Mouse (Mus musculus) adrenal gland, postnatal 4 days (tissue): Measurements from ENCODE around the gene Sag. TPM values are rescaled to one million over a fixed set of nuclear protein-coding genes. Genes with fewer than 3 reads are reported as not detected.

Source experiments
- DNase-seq, 2 experiments: peaks; one replicate each; pipeline ENCODE4 v3.0.0; 2021 to 2022; ENCODE audit warnings: low spot score in 2 of 2, mixed read lengths in 2 of 2
- total RNA-seq, 2 experiments: library from RNA; stranded (reverse); gene quantifications; 2 replicates each; pipeline ENCODE4 v1.2.3; 2021

The Sag gene
- total RNA-seq, 2 experiments from 2014 or later: 1.7 to 2.0 TPM

DNA sequence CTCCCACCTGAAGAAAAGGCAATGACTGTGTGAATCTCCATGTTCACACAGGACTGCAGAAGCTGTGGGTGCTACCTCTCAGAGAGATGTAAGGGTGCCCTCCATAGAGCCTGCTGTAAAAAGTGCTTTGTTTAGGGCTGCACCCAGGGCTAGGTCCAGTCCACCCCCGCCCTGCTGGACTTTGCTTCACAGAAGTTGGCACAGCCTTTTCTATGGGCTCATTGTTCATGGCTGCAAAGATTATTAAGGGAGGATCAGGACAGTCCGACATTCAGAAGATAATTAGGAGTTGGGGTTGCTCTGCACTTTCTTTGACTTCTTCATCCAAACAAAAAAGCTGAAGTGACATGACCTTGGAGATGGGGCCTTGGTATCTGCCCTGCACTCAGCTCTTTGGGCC is 89.0 kb downstream of the Sag start:
- no peak for DNase-seq

DNA sequence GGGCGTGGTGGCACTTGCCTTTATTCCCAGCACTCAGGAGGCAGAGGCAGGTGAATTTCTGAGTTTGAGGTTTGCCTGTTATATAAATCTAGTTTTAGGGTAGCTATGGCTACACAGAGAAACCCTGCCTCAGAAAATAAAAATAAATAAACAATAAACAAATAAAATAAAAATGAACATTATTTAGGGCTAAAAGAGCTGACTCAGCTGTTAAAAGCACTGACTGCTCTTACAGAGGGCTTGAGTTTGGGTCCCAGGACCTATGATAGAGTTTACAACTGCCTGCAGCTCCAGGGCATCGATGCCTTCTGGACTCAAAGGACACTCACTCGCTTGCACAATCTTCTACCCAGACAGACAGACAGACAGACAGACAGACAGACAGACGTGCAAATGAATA is 89.9 kb downstream of the Sag start:
- no peak for DNase-seq

Other genes with a start within 250 kb of the Sag start
- 1 to 10 TPM; 2.0 to 2.2 TPM for gene Ngef, start 229.8 kb upstream of the Sag start, total RNA-seq
- gene Inpp5d, start 183.4 kb upstream of the Sag start, total RNA-seq: 10 to 100 TPM; 21.5 to 22.3 TPM
- gene Atg16l1, start 47.8 kb upstream of the Sag start, total RNA-seq: 10 to 100 TPM; 41.8 to 44.7 TPM
- 10 to 100 TPM; 63.1 to 64.2 TPM for gene Dgkd, start 49.6 kb downstream of the Sag start, total RNA-seq
- 10 to 100 TPM; 35.7 to 39.6 TPM for gene Usp40, start 204.9 kb downstream of the Sag start, total RNA-seq